Mouse (Mus musculus): ENCODE results near the gene Mrpl54.

Gene Mrpl54

GRCm38 (mm10) chr10:81217964-81218363, 48.8 kb downstream of the Mrpl54 start:
- DNase-seq, result peak; percentile 70 to 79

GRCm38 (mm10) chr10:81217267-81217666, 49.5 kb downstream of the Mrpl54 start:
- peak in 1 of 2 experiments; percentile 39 for DNase-seq

GRCm38 (mm10) chr10:81216810-81217209, 49.9 kb downstream of the Mrpl54 start:
- no peak for DNase-seq

- no peak for DNase-seq
These were observed 50.5 kb downstream of the Mrpl54 start for GRCm38 (mm10) chr10:81216260-81216659.
